Mouse (Mus musculus) megakaryocyte progenitor cell, adult 5-6 weeks (primary cell): ENCODE results near the gene Abca4. TPM values are rescaled to one million over a fixed set of nuclear protein-coding genes. Genes with fewer than 3 reads are reported as not detected.

ENCODE experiments used
- ATAC-seq: replicated peaks from 2 replicates; pipeline ENCODE4 v1.8.0; 2016; ENCODE audit warnings: mild to moderate bottlenecking, moderate TSS enrichment, inconsistent platforms; ENCODE audit not compliant: poor library complexity
- total RNA-seq, 2 experiments: library from RNA; stranded (forward) in 1 of 2; stranded (reverse) in 1 of 2; fragments of 157-497, 149-512 nt in 1 of 2; fragments of 200-1000 nt in 1 of 2; gene quantifications; 2 replicates each; pipeline versions ENCODE4 v1.2.3 to v1.2.4; 2015 to 2017

The Abca4 gene
- total RNA-seq, 2 experiments from 2014 or later = 0.12 to 0.17 TPM

- ATAC-seq = no peak
These were observed 115.2 kb downstream of the Abca4 start for GRCm38 (mm10) chr3:122159447-122159846.

- peak; percentile 92 for ATAC-seq
These were observed 125.5 kb downstream of the Abca4 start for GRCm38 (mm10) chr3:122169616-122170178.

- no peak for ATAC-seq
These were observed 126.5 kb downstream of the Abca4 start for GRCm38 (mm10) chr3:122170621-122171309.

- no peak for ATAC-seq
These were observed 129.4 kb downstream of the Abca4 start for GRCm38 (mm10) chr3:122173526-122174150.

- no peak for ATAC-seq
These were observed 131.8 kb downstream of the Abca4 start for GRCm38 (mm10) chr3:122176018-122176417.

GRCm38 (mm10) chr3:122176706-122177390 lies 132.6 kb downstream of the Abca4 start:
- no peak for ATAC-seq

- ATAC-seq = peak; percentile 56
These were observed 139.9 kb downstream of the Abca4 start for GRCm38 (mm10) chr3:122184109-122184508.

GRCm38 (mm10) chr3:122186975-122187374 lies 142.7 kb downstream of the Abca4 start:
- ATAC-seq = peak; percentile 82

- ATAC-seq = no peak
These were observed 152.5 kb downstream of the Abca4 start for GRCm38 (mm10) chr3:122196621-122197298.

GRCm38 (mm10) chr3:122198532-122198931 lies 154.3 kb downstream of the Abca4 start:
- ATAC-seq = no peak

GRCm38 (mm10) chr3:122198966-122199381 lies 154.7 kb downstream of the Abca4 start:
- peak; percentile 81 for ATAC-seq

GRCm38 (mm10) chr3:122199600-122199999 lies 155.4 kb downstream of the Abca4 start:
- no peak for ATAC-seq

GRCm38 (mm10) chr3:122200017-122200416 lies 155.8 kb downstream of the Abca4 start:
- ATAC-seq = no peak

GRCm38 (mm10) chr3:122200447-122200846 lies 156.2 kb downstream of the Abca4 start:
- no peak for ATAC-seq

GRCm38 (mm10) chr3:122202307-122202732 lies 158.1 kb downstream of the Abca4 start:
- ATAC-seq = peak; percentile 32; the same call in 1 of the 2 replicates

- ATAC-seq = no peak
These were observed 159.6 kb downstream of the Abca4 start for GRCm38 (mm10) chr3:122203675-122204329.

- ATAC-seq = no peak
These were observed 161.5 kb downstream of the Abca4 start for GRCm38 (mm10) chr3:122205753-122206152.

- no peak for ATAC-seq
These were observed 162.2 kb downstream of the Abca4 start for GRCm38 (mm10) chr3:122206279-122207070.

- no peak for ATAC-seq
These were observed 163.5 kb downstream of the Abca4 start for GRCm38 (mm10) chr3:122207766-122208165.
